Mouse (Mus musculus) heart, embryonic 10.5 days (tissue): ENCODE data around the gene Barhl2. TPM values are rescaled to one million over a fixed set of nuclear protein-coding genes. Genes with fewer than 3 reads are reported as not detected.

Experiments
- DNase-seq: peaks from one replicate; pipeline ENCODE4 v3.0.0-alpha.2; 2017; ENCODE audit warnings: low spot score
- H3K27ac ChIP-seq: fragments of 300-500 bp; sonication (generic); 2 replicates; pipeline ENCODE4 v1.5.1; 2016; ENCODE audit warnings: mild to moderate bottlenecking
- H3K27me3 ChIP-seq: fragments of 300-500 bp; sonication (generic); 2 replicates; pipeline ENCODE4 v1.6.1; 2016; ENCODE audit warnings: mild to moderate bottlenecking; ENCODE audit not compliant: poor library complexity, insufficient read depth, severe bottlenecking
- H3K36me3 ChIP-seq: fragments of 300-500 bp; sonication (generic); 2 replicates; pipeline ENCODE4 v1.6.1; 2016; ENCODE audit warnings: mild to moderate bottlenecking, moderate library complexity
- H3K4me1 ChIP-seq: fragments of 300-500 bp; sonication (generic); 2 replicates; pipeline ENCODE4 v1.6.1; 2016; ENCODE audit warnings: mild to moderate bottlenecking
- H3K4me3 ChIP-seq: fragments of 300-500 bp; sonication (generic); 2 replicates; pipeline ENCODE4 v1.5.1; 2016; ENCODE audit warnings: mild to moderate bottlenecking, moderate library complexity
- H3K9me3 ChIP-seq: fragments of 300-500 bp; sonication (generic); 2 replicates; pipeline ENCODE4 v1.6.1; 2016; ENCODE audit warnings: mild to moderate bottlenecking, moderate library complexity
- WGBS: fragments of 180-500 bp; shearing (Covaris S2); methylation state at CpG from one replicate; pipeline ENCODE4 v1.1.7; 2016; 5-methylcytosine and 5-hydroxymethylcytosine counted together
- polyA plus RNA-seq: library from polyadenylated mRNA; unstranded; fragments of >200 nt; fragmentation: Nextera tagmentation; extraction: Ambion mirVana; gene quantifications from 2 replicates; pipeline ENCODE4 v1.2.1, GENCODE M21; 2016

The Barhl2 gene
- polyA plus RNA-seq, 1 experiment from 2014 or later: not detected

DNA sequence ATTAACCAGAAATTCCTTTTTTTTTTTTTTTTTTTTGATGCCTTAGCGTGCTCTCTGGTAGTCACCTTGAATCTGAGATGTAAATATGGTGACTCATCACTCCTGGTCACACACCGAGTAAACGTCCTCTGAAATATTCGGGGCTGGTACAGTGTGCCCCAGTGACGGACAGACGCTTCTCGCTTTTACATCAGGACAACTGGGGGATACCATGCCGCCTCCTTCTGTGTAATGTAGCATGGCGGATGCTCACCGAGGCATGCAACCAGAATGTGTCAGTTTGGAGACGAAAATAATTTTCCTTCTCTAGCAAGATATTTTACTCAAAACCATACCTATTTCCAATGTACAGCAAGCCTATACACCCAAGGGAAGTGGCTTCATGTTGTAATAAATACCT is 37.6 kb downstream of the Barhl2 start:
- no peaks in the 10 kb centered on the region for H3K27me3 ChIP-seq
- H3K27ac ChIP-seq: no peak overlapping the region
- H3K4me1 ChIP-seq: no peaks in the 10 kb centered on the region
- no peak overlapping the region for H3K4me3 ChIP-seq
- H3K36me3 ChIP-seq: no peaks in the 10 kb centered on the region
- 87% methylated on average over 11 of the region's 11 CpGs for whole genome bisulfite sequencing
- H3K9me3 ChIP-seq: no peaks in the 10 kb centered on the region
- no peak for DNase-seq

DNA sequence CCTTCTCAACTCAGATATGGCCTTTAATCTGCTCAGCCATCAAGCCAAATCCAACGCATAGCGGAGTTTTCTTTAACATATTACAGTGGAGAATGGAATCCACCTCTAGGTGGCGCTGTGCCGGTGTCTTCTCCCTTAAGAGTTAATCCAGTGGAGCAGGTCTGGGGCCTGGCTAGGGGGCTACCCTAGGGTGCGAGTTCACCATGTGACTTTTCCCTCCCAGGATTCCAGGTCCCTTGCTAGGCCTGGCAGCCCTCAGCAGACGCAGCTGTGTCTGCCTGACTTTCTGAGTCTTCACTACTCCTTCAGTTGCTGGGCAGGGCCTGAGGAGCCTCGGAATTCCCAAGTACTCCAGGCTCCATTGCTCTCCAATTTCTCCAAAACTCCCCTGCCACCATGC is 40.8 kb downstream of the Barhl2 start:
- H3K27ac ChIP-seq: no peak overlapping the region
- 25% methylated on average over 7 of the region's 7 CpGs for WGBS
- H3K9me3 ChIP-seq: no peaks in the 10 kb centered on the region
- H3K36me3 ChIP-seq: no peaks in the 10 kb centered on the region
- no peaks in the 10 kb centered on the region for H3K27me3 ChIP-seq
- H3K4me1 ChIP-seq: no peaks in the 10 kb centered on the region
- no peak overlapping the region for H3K4me3 ChIP-seq
- DNase-seq: no peak

DNA sequence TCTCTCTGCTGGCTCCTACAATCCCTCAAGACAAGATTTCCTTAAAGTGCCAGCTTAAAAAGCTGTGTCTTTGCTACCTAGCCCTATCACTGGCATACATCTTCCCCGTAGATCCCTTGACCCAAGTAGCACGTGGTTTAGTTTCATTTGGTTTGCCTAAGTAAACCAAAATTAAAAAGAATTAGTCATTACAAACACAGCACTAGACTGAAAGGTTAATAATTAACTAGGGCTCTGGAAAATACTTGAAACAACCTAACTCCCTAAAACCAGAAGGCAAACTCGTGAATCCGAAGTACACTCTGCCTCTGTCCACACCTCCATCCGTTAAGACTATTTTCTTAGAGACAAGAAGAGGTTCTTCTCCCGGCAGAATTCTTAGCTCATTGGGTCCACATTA is 41.4 kb downstream of the Barhl2 start:
- H3K27ac ChIP-seq: no peak overlapping the region
- H3K9me3 ChIP-seq: no peaks in the 10 kb centered on the region
- no peak for DNase-seq
- H3K36me3 ChIP-seq: no peaks in the 10 kb centered on the region
- no peaks in the 10 kb centered on the region for H3K4me1 ChIP-seq
- 66% methylated on average over 6 of the region's 6 CpGs for WGBS
- H3K27me3 ChIP-seq: no peaks in the 10 kb centered on the region
- H3K4me3 ChIP-seq: no peak overlapping the region

- no peak overlapping the region for H3K4me3 ChIP-seq
- no peaks in the 10 kb centered on the region for H3K27me3 ChIP-seq
- 68% methylated on average over 6 of the region's 6 CpGs for WGBS
- H3K4me1 ChIP-seq: no peaks in the 10 kb centered on the region
- H3K36me3 ChIP-seq: no peaks in the 10 kb centered on the region
- DNase-seq: no peak
- no peak overlapping the region for H3K27ac ChIP-seq
- H3K9me3 ChIP-seq: no peaks in the 10 kb centered on the region
Measured at GRCm38 (mm10) chr5:106415734-106416133, 42.2 kb downstream of the Barhl2 start.

- Histone ChIP-seq H3K4me1 (no peaks in the 10 kb centered on the region), H3K9me3 (no peaks in the 10 kb centered on the region), H3K36me3 (no peaks in the 10 kb centered on the region), H3K4me3 (no peak overlapping the region), H3K27me3 (no peaks in the 10 kb centered on the region), H3K27ac (no peak overlapping the region)
- 79% methylated on average over 2 of the region's 2 CpGs for WGBS
- no peak for DNase-seq
Measured at GRCm38 (mm10) chr5:106402761-106403160, 55.2 kb downstream of the Barhl2 start.

Other genes with a start within 250 kb of the Barhl2 start
- gene Gm17304, start 150.9 kb upstream of the Barhl2 start, polyA plus RNA-seq: not detected in 2 replicates
- 48.5 and 58.6 TPM in 2 replicates for gene Zfp644, start 239.1 kb upstream of the Barhl2 start, polyA plus RNA-seq